Mouse (Mus musculus) heart, adult 2 months (tissue): ENCODE results near the gene Mllt11.

Experiments
- CTCF ChIP-seq: fragments of 200-600 bp; IDR thresholded peaks from 2 replicates; pipeline ENCODE4 v1.8.1; 2022; ENCODE audit warnings: antibody characterized with exemption, mild to moderate bottlenecking, moderate library complexity
- EP300 ChIP-seq: fragments of 200-500 bp; IDR thresholded peaks from 2 replicates; pipeline ENCODE4 v1.6.1; 2011; ENCODE audit warnings: low read depth, low read length, control low read depth; ENCODE audit not compliant: insufficient read depth

- TF ChIP-seq CTCF, result no peak
- no peak for TF ChIP-seq EP300
Observed at GRCm38 (mm10) chr3:95177583-95177982, 54.4 kb downstream of the Mllt11 start.
